Mouse (Mus musculus): ENCODE measurements at regions not wholly inside any gene's neighbourhood (a gene's known extent, or its start where the extent isn't known, plus 50 kb on each side); places are given as distances from the start of the nearest gene placed in this dataset.

GRCm38 (mm10) chr1:189080797-189081196, 73.2 kb upstream of the Kctd3 start:
- Histone ChIP-seq H3K4me1 (peaks cover 7% of the 10 kb centered on the region), H3K4me2 (replicated peaks) (peak overlapping the region; percentile 45), H3K27me3 (no peaks in the 10 kb centered on the region), H3K27ac (no peak overlapping the region), H3K36me3 (no peaks in the 10 kb centered on the region), H3K9ac (no peak overlapping the region), H3K9me3 (peaks cover 13% of the 10 kb centered on the region; the same call in 1 of the 2 replicates), H3K4me3 (no peak overlapping the region)
- ATAC-seq (ENCODE audit: low FRiP score, low read depth), result peak; percentile 32; the same call in 1 of the 2 replicates
- 24% methylated on average over 9 of the region's 9 CpGs for WGBS

GRCm38 (mm10) chr1:189079451-189080410, 72.1 kb upstream of the Kctd3 start:
- H3K27ac ChIP-seq, result no peak overlapping the region

GRCm38 (mm10) chr1:189077861-189078260, 70.2 kb upstream of the Kctd3 start:
- no peaks in the 10 kb centered on the region for H3K27me3 ChIP-seq
- no peak overlapping the region for H3K4me3 ChIP-seq
- 72% methylated on average over 5 of the region's 5 CpGs for WGBS
- no peak overlapping the region for H3K27ac ChIP-seq
- ATAC-seq (ENCODE audit: low FRiP score, low read depth), result no peak
- H3K9me3 ChIP-seq, result no peaks in the 10 kb centered on the region
- no peak overlapping the region for H3K4me2 ChIP-seq (replicated peaks)
- peaks cover 7% of the 10 kb centered on the region for H3K4me1 ChIP-seq
- H3K9ac ChIP-seq, result no peak overlapping the region
- no peaks in the 10 kb centered on the region for H3K36me3 ChIP-seq

More at GRCm38 (mm10) chr1:189079451-189080410, 72.1 kb upstream of the Kctd3 start:
- 67% methylated on average over 11 of the region's 11 CpGs for WGBS
- no peak for ATAC-seq (ENCODE audit: low FRiP score, low read depth)
- Histone ChIP-seq H3K27me3 (no peaks in the 10 kb centered on the region), H3K4me1 (peaks cover 7% of the 10 kb centered on the region), H3K9me3 (peaks cover 11% of the 10 kb centered on the region; the same call in 1 of the 2 replicates), H3K36me3 (no peaks in the 10 kb centered on the region), H3K4me3 (no peak overlapping the region), H3K4me2 (replicated peaks) (no peak overlapping the region), H3K9ac (no peak overlapping the region)

- H3K9me3 ChIP-seq, result no peaks in the 10 kb centered on the region
- no peak overlapping the region for H3K4me3 ChIP-seq
- H3K27ac ChIP-seq, result no peak overlapping the region
- H3K27me3 ChIP-seq, result no peaks in the 10 kb centered on the region
- H3K36me3 ChIP-seq, result no peaks in the 10 kb centered on the region
- peaks cover 7% of the 10 kb centered on the region for H3K4me1 ChIP-seq
- no peak overlapping the region for H3K4me2 ChIP-seq (replicated peaks)
- WGBS, result 70% methylated on average over 4 of the region's 4 CpGs
- no peak overlapping the region for H3K9ac ChIP-seq
- ATAC-seq (ENCODE audit: low FRiP score, low read depth), result no peak
Observed at GRCm38 (mm10) chr1:189076276-189076675, 68.6 kb upstream of the Kctd3 start.

GRCm38 (mm10) chr1:189075671-189076070, 68.0 kb upstream of the Kctd3 start:
- Histone ChIP-seq H3K27me3 (no peaks in the 10 kb centered on the region), H3K36me3 (no peaks in the 10 kb centered on the region), H3K4me3 (no peak overlapping the region), H3K27ac (no peak overlapping the region), H3K4me1 (peaks cover under 1% of the 10 kb centered on the region; the same call in 1 of the 2 replicates), H3K4me2 (replicated peaks) (no peak overlapping the region), H3K9me3 (no peaks in the 10 kb centered on the region), H3K9ac (no peak overlapping the region)
- 71% methylated on average over 13 of the region's 13 CpGs for WGBS
- no peak for ATAC-seq (ENCODE audit: low FRiP score, low read depth)

GRCm38 (mm10) chr1:189072516-189072915, 64.9 kb upstream of the Kctd3 start:
- no peak overlapping the region for H3K4me2 ChIP-seq (replicated peaks)
- H3K9me3 ChIP-seq, result no peaks in the 10 kb centered on the region
- H3K4me3 ChIP-seq, result no peak overlapping the region
- no peak overlapping the region for H3K27ac ChIP-seq
- H3K4me1 ChIP-seq, result peaks cover 2% of the 10 kb centered on the region
- no peak overlapping the region for H3K9ac ChIP-seq
- 86% methylated on average over 2 of the region's 2 CpGs for whole genome bisulfite sequencing
- ATAC-seq (ENCODE audit: low FRiP score, low read depth), result no peak
- H3K36me3 ChIP-seq, result no peaks in the 10 kb centered on the region
- H3K27me3 ChIP-seq, result no peaks in the 10 kb centered on the region

- peaks cover 6% of the 10 kb centered on the region for H3K4me1 ChIP-seq
- H3K9ac ChIP-seq, result no peak overlapping the region
- H3K27ac ChIP-seq, result no peak overlapping the region
- no peak overlapping the region for H3K4me3 ChIP-seq
- H3K4me2 ChIP-seq (replicated peaks), result no peak overlapping the region
- 62% methylated on average over 3 of the region's 3 CpGs for WGBS
- H3K36me3 ChIP-seq, result no peaks in the 10 kb centered on the region
- no peak for ATAC-seq (ENCODE audit: low FRiP score, low read depth)
- 0 out of 2 replicates have a peak, but pooled peaks cover 5% of the 10 kb centered on the region for H3K27me3 ChIP-seq
- H3K9me3 ChIP-seq, result no peaks in the 10 kb centered on the region
Observed at GRCm38 (mm10) chr1:189068204-189068603, 60.6 kb upstream of the Kctd3 start.

GRCm38 (mm10) chr1:189067204-189067960, 59.7 kb upstream of the Kctd3 start:
- no peaks in the 10 kb centered on the region for H3K36me3 ChIP-seq
- no peak for ATAC-seq (ENCODE audit: low FRiP score, low read depth)
- H3K4me1 ChIP-seq, result peaks cover 6% of the 10 kb centered on the region
- H3K27me3 ChIP-seq, result 0 out of 2 replicates have a peak, but pooled peaks cover 5% of the 10 kb centered on the region
- H3K4me3 ChIP-seq, result no peak overlapping the region
- no peak overlapping the region for H3K4me2 ChIP-seq (replicated peaks)
- WGBS, result 56% methylated on average over 16 of the region's 16 CpGs
- no peak overlapping the region for H3K27ac ChIP-seq
- no peak overlapping the region for H3K9ac ChIP-seq
- H3K9me3 ChIP-seq, result no peaks in the 10 kb centered on the region

- peaks cover 6% of the 10 kb centered on the region for H3K4me1 ChIP-seq
- no peaks in the 10 kb centered on the region for H3K36me3 ChIP-seq
- no peak overlapping the region for H3K4me2 ChIP-seq (replicated peaks)
- ATAC-seq (ENCODE audit: low FRiP score, low read depth), result no peak
- no peak overlapping the region for H3K9ac ChIP-seq
- no peaks in the 10 kb centered on the region for H3K9me3 ChIP-seq
- H3K4me3 ChIP-seq, result no peak overlapping the region
- H3K27ac ChIP-seq, result no peak overlapping the region
- 0 out of 2 replicates have a peak, but pooled peaks cover 5% of the 10 kb centered on the region for H3K27me3 ChIP-seq
- 24% methylated on average over 7 of the region's 7 CpGs for WGBS
Observed at GRCm38 (mm10) chr1:189066446-189067151, 59.0 kb upstream of the Kctd3 start.

- no peak overlapping the region for H3K9ac ChIP-seq
- H3K36me3 ChIP-seq, result no peaks in the 10 kb centered on the region
- no peaks in the 10 kb centered on the region for H3K9me3 ChIP-seq
- H3K4me3 ChIP-seq, result no peak overlapping the region
- no peak overlapping the region for H3K4me2 ChIP-seq (replicated peaks)
- 0 out of 2 replicates have a peak, but pooled peaks cover 5% of the 10 kb centered on the region for H3K27me3 ChIP-seq
- peaks cover 6% of the 10 kb centered on the region for H3K4me1 ChIP-seq
- 84% methylated on average over 5 of the region's 5 CpGs for WGBS
- ATAC-seq (ENCODE audit: low FRiP score, low read depth), result no peak
- no peak overlapping the region for H3K27ac ChIP-seq
Observed at GRCm38 (mm10) chr1:189065152-189065910, 57.7 kb upstream of the Kctd3 start.

GRCm38 (mm10) chr1:189064629-189065028, 57.0 kb upstream of the Kctd3 start:
- H3K4me3 ChIP-seq, result no peak overlapping the region
- H3K9me3 ChIP-seq, result no peaks in the 10 kb centered on the region
- ATAC-seq (ENCODE audit: low FRiP score, low read depth), result no peak
- no peaks in the 10 kb centered on the region for H3K36me3 ChIP-seq
- 86% methylated on average over 4 of the region's 4 CpGs for WGBS
- H3K4me2 ChIP-seq (replicated peaks), result no peak overlapping the region
- peaks cover 6% of the 10 kb centered on the region for H3K4me1 ChIP-seq
- H3K27me3 ChIP-seq, result 0 out of 2 replicates have a peak, but pooled peaks cover 5% of the 10 kb centered on the region
- no peak overlapping the region for H3K27ac ChIP-seq
- no peak overlapping the region for H3K9ac ChIP-seq
